Mouse (Mus musculus) A20 (cell line): ENCODE measurements around the gene Tnfrsf4.

ENCODE experiments used
- DNase-seq: peaks from one replicate; pipeline ENCODE4 v3.0.0-alpha.2; 2011; ENCODE audit warnings: low read depth, low spot score

The Tnfrsf4 gene

GRCm38 (mm10) chr4:156028580-156028979, 14.9 kb downstream of the Tnfrsf4 start:
- no peak for DNase-seq

- no peak for DNase-seq
These were observed 17.0 kb downstream of the Tnfrsf4 start for GRCm38 (mm10) chr4:156030651-156031118.

GRCm38 (mm10) chr4:156031255-156031592, 17.6 kb downstream of the Tnfrsf4 start:
- no peak for DNase-seq

GRCm38 (mm10) chr4:156031593-156032391, 18.1 kb downstream of the Tnfrsf4 start:
- DNase-seq: no peak

- no peak for DNase-seq
These were observed 19.2 kb downstream of the Tnfrsf4 start for GRCm38 (mm10) chr4:156032856-156033255.

GRCm38 (mm10) chr4:156033476-156034119, 20.0 kb downstream of the Tnfrsf4 start:
- DNase-seq: peak; percentile 72

- DNase-seq: no peak
These were observed 20.7 kb downstream of the Tnfrsf4 start for GRCm38 (mm10) chr4:156034301-156034700.

- no peak for DNase-seq
These were observed 21.3 kb downstream of the Tnfrsf4 start for GRCm38 (mm10) chr4:156034901-156035300.

- no peak for DNase-seq
These were observed 31.1 kb downstream of the Tnfrsf4 start for GRCm38 (mm10) chr4:156044754-156045153.

GRCm38 (mm10) chr4:156049779-156050178, 36.1 kb downstream of the Tnfrsf4 start:
- no peak for DNase-seq

GRCm38 (mm10) chr4:156050391-156050980, 36.8 kb downstream of the Tnfrsf4 start:
- no peak for DNase-seq

- DNase-seq: no peak
These were observed 39.5 kb downstream of the Tnfrsf4 start for GRCm38 (mm10) chr4:156053113-156053512.

- no peak for DNase-seq
These were observed 40.5 kb downstream of the Tnfrsf4 start for GRCm38 (mm10) chr4:156054130-156054529.

- DNase-seq: no peak
These were observed 41.0 kb downstream of the Tnfrsf4 start for GRCm38 (mm10) chr4:156054606-156055005.

- DNase-seq: no peak
These were observed 41.5 kb downstream of the Tnfrsf4 start for GRCm38 (mm10) chr4:156055173-156055572.

- no peak for DNase-seq
These were observed 44.1 kb downstream of the Tnfrsf4 start for GRCm38 (mm10) chr4:156057702-156058101.

GRCm38 (mm10) chr4:156058826-156059225, 45.2 kb downstream of the Tnfrsf4 start:
- no peak for DNase-seq

GRCm38 (mm10) chr4:156059261-156059660, 45.6 kb downstream of the Tnfrsf4 start, which contains the start of gene Ttll10:
Gene Ttll10, minus strand, starts transcription at chr4:156059414.
- DNase-seq: no peak

GRCm38 (mm10) chr4:156059713-156060112, 46.1 kb downstream of the Tnfrsf4 start:
- DNase-seq: no peak

- no peak for DNase-seq
These were observed 50.3 kb downstream of the Tnfrsf4 start for GRCm38 (mm10) chr4:156063861-156064509.

GRCm38 (mm10) chr4:156064510-156064897, 50.9 kb downstream of the Tnfrsf4 start:
- DNase-seq: no peak
